ENCODE assay signal across 9 mouse cellular contexts in genomic region chr8:11778646-11779433, GRCm38 (mm10). TPM values are rescaled to one million over a fixed set of nuclear protein-coding genes. Genes with fewer than 3 reads are reported as not detected.
A peak's percentile ranks its signal among the peaks of the same experiment; 100 is the strongest.
DNase-seq lines count a peak whose midpoint lies in the region; ATAC-seq lines count a peak whose summit lies in the region.
"Had no signal": no experiment of that assay in that cellular context is flagged by ENCODE, and none has a peak within 500 bp of the region (broad histone marks: within the 10 kb centered on the region; RNA-seq: fewer than 3 reads in every experiment).

No protein-coding gene starts in this region.

- H3K4me3 ChIP-seq in embryonic facial prominence, embryonic 15.5 days (replicated peaks) = peak overlapping the region; percentile 9; the same call in 1 of the 2 replicates
- peak overlapping the region; percentile 35 for H3K4me3 ChIP-seq in kidney, embryonic 15.5 days (replicated peaks)

- H3K27me3 ChIP-seq in embryonic facial prominence, embryonic 15.5 days = no peaks in the 10 kb centered on the region
- H3K27me3 ChIP-seq in kidney, embryonic 15.5 days = no peaks in the 10 kb centered on the region

- intact Hi-C loops in heart, postnatal 25 days (cut with DNase I) = no loop called here

- peaks cover 24% of the 10 kb centered on the region for H3K36me3 ChIP-seq in embryonic facial prominence, embryonic 15.5 days
- peaks cover 29% of the 10 kb centered on the region for H3K36me3 ChIP-seq in kidney, embryonic 15.5 days

- no peak overlapping the region for H3K4me2 ChIP-seq in embryonic facial prominence, embryonic 15.5 days (replicated peaks)
- peak overlapping the region; percentile 45; the same call in 1 of the 2 replicates for H3K4me2 ChIP-seq in kidney, embryonic 15.5 days

- no peak overlapping the region for H3K9ac ChIP-seq in embryonic facial prominence, embryonic 15.5 days
- peak overlapping the region; percentile 6; the same call in 1 of the 2 replicates for H3K9ac ChIP-seq in kidney, embryonic 15.5 days

- peaks cover 57% of the 10 kb centered on the region for H3K4me1 ChIP-seq in embryonic facial prominence, embryonic 15.5 days
- H3K4me1 ChIP-seq in kidney, embryonic 15.5 days = peaks cover 56% of the 10 kb centered on the region

- ATAC-seq in embryonic facial prominence, embryonic 15.5 days (ENCODE audit: insufficient number of reproducible peaks, low FRiP score, low TSS enrichment, low read depth) = no peak
- ATAC-seq in kidney, embryonic 15.5 days (replicated peaks; ENCODE audit: low FRiP score) = no peak

- H3K27ac ChIP-seq in embryonic facial prominence, embryonic 15.5 days (replicated peaks) = peak overlapping the region; percentile 60
- peak overlapping the region; percentile 78 for H3K27ac ChIP-seq in kidney, embryonic 15.5 days

- WGBS in embryonic facial prominence, embryonic 15.5 days = 76% methylated on average over 8 of the region's 8 CpGs
- 64% methylated on average over 8 of the region's 8 CpGs for WGBS in kidney, embryonic 15.5 days

- no peaks in the 10 kb centered on the region for H3K9me3 ChIP-seq in embryonic facial prominence, embryonic 15.5 days (replicated peaks)
- no peaks in the 10 kb centered on the region for H3K9me3 ChIP-seq in kidney, embryonic 15.5 days (replicated peaks)
- H3K9me3 ChIP-seq: G1E had no signal

- DNase-seq in heart, adult 18-20 months = peak; percentile 42 to 62
- DNase-seq in heart, postnatal 25 days (ENCODE audit: low spot score) = no peak
- DNase-seq in lung, postnatal 4 days = peak; percentile 41 to 73
- DNase-seq in gastrocnemius, postnatal 4 days (ENCODE audit: low spot score in 2 of 2) = no peak
- DNase-seq in thymus, postnatal 25 days = no peak
- no peak for DNase-seq in spleen, adult 12 weeks (ENCODE audit: low spot score)

RNA-seq across cellular contexts. Expression of gene Arhgef7, which starts 51.3 kb away (rescaled TPM):
- total RNA-seq in heart, adult 18-20 months (2021) = 100 to 1,000 TPM in 1 of 2 experiments, 10 to 100 TPM in 1; 96.3 to 113 TPM
- 100 to 1,000 TPM; 153 to 155 TPM for total RNA-seq in heart, postnatal 25 days (2021)
- 51.4 and 51.6 TPM in 2 replicates for polyA plus RNA-seq in embryonic facial prominence, embryonic 15.5 days (2015; fragmentation: Nextera tagmentation; extraction: Ambion mirVana)
- polyA plus RNA-seq in kidney, embryonic 15.5 days (2015; fragmentation: Nextera tagmentation; extraction: Ambion mirVana) = 38.6 and 40.1 TPM in 2 replicates
- 100 to 1,000 TPM; 107 to 114 TPM for total RNA-seq in gastrocnemius, postnatal 4 days (2021)

Comparison
In these comparisons a context has a peak if more than half of its experiments do, and no peak if none do; other contexts are left out.
1. DNase-seq: peak in heart, adult 18-20 months (2 of 2) and lung, postnatal 4 days (2 of 2); none in heart, postnatal 25 days (single experiment), gastrocnemius, postnatal 4 days (0 of 2), thymus, postnatal 25 days (single experiment) and spleen, adult 12 weeks (single experiment).